Mouse (Mus musculus) hindbrain, embryonic 11.5 days (tissue): ENCODE measurements around the gene Gm15294. TPM values are rescaled to one million over a fixed set of nuclear protein-coding genes. Genes with fewer than 3 reads are reported as not detected.

ENCODE experiments used
- ATAC-seq: fragments of 200-750 bp; cut with Nextera tagmentation; 2 replicates; pipeline ENCODE4 v1.8.0; 2017; ENCODE audit warnings: mild to moderate bottlenecking, moderate TSS enrichment, moderate library complexity; ENCODE audit not compliant: low FRiP score
- DNase-seq: peaks from one replicate; pipeline ENCODE4 v3.0.0-alpha.2; 2015; ENCODE audit warnings: low spot score
- H3K27ac ChIP-seq: fragments of 300-500 bp; sonication (generic); 2 replicates; pipeline ENCODE4 v1.5.1; 2014; ENCODE audit warnings: mild to moderate bottlenecking, low read depth, low read length
- H3K27me3 ChIP-seq: fragments of 300-500 bp; sonication (generic); 2 replicates; pipeline ENCODE4 v1.6.1; 2014; ENCODE audit warnings: mild to moderate bottlenecking, low read length, moderate library complexity, mixed read lengths; ENCODE audit not compliant: control insufficient read depth, insufficient read depth
- H3K36me3 ChIP-seq: fragments of 300-500 bp; sonication (generic); 2 replicates; pipeline ENCODE4 v1.6.1; 2014; ENCODE audit warnings: mild to moderate bottlenecking, low read length, moderate library complexity, mixed read lengths; ENCODE audit not compliant: control insufficient read depth, insufficient read depth
- H3K4me1 ChIP-seq: fragments of 300-500 bp; sonication (generic); replicated peaks from 2 replicates; pipeline ENCODE4 v1.6.1; 2014; ENCODE audit warnings: low read length, mixed read lengths; ENCODE audit not compliant: control insufficient read depth, insufficient read depth
- H3K4me2 ChIP-seq: fragments of 300-500 bp; sonication (generic); replicated peaks from 2 replicates; pipeline ENCODE4 v1.6.1; 2014; ENCODE audit warnings: mild to moderate bottlenecking, low read depth, low read length
- H3K4me3 ChIP-seq: fragments of 300-500 bp; sonication (generic); 2 replicates; pipeline ENCODE4 v1.5.1; 2014; ENCODE audit warnings: low read depth, low read length
- H3K9ac ChIP-seq: fragments of 300-500 bp; sonication (generic); 2 replicates; pipeline ENCODE4 v1.6.1; 2014; ENCODE audit warnings: low read depth, low read length
- H3K9me3 ChIP-seq: fragments of 300-500 bp; sonication (generic); 2 replicates; pipeline ENCODE4 v1.6.1; 2016; ENCODE audit warnings: low read length; ENCODE audit not compliant: control insufficient read depth
- WGBS: fragments of 180-500 bp; shearing (Covaris S2); extraction: QIAGEN DNeasy Blood & Tissue Kit; methylation state at CpG from one replicate; pipeline ENCODE4 v1.1.7; 2014; 5-methylcytosine and 5-hydroxymethylcytosine counted together
- polyA plus RNA-seq: library from polyadenylated mRNA; unstranded; fragments of >200 nt; fragmentation: Nextera tagmentation; extraction: Ambion mirVana; gene quantifications from 2 replicates; pipeline ENCODE4 v1.2.1, GENCODE M21; 2014

Gene Gm15294
- not detected in 2 replicates for polyA plus RNA-seq

- Histone ChIP-seq H3K36me3 (no peaks in the 10 kb centered on the region), H3K4me1 (no peaks in the 10 kb centered on the region), H3K27me3 (no peaks in the 10 kb centered on the region), H3K4me3 (no peak within 1 kb of the TSS), H3K9me3 (no peaks in the 10 kb centered on the region), H3K27ac (no peak within 1 kb of the TSS), H3K4me2 (no peak within 1 kb of the TSS), H3K9ac (no peak within 1 kb of the TSS)
- DNase-seq (no peak), ATAC-seq (no peak)
- 94% methylated on average over 4 of the region's 4 CpGs for WGBS
Measured at GRCm38 (mm10) chrX:141875135-141875534, at the start of gene Gm15294. Gene Gm15294 (minus strand): TSS chrX:141875235.

- Histone ChIP-seq H3K27me3 (no peaks in the 10 kb centered on the region), H3K9ac (no peak overlapping the region), H3K4me1 (no peaks in the 10 kb centered on the region), H3K4me3 (no peak overlapping the region), H3K36me3 (no peaks in the 10 kb centered on the region), H3K4me2 (no peak overlapping the region), H3K9me3 (no peaks in the 10 kb centered on the region), H3K27ac (no peak overlapping the region)
- 42% methylated on average over 4 of the region's 4 CpGs for WGBS
- DNase-seq (no peak), ATAC-seq (no peak)
Measured at GRCm38 (mm10) chrX:141884336-141885048, 9.5 kb upstream of the Gm15294 start.

GRCm38 (mm10) chrX:141874024-141874423 lies 1.0 kb downstream of the Gm15294 start:
- Histone ChIP-seq H3K9ac (no peak overlapping the region), H3K27me3 (no peaks in the 10 kb centered on the region), H3K4me3 (no peak overlapping the region), H3K27ac (no peak overlapping the region), H3K4me1 (no peaks in the 10 kb centered on the region), H3K9me3 (no peaks in the 10 kb centered on the region), H3K36me3 (no peaks in the 10 kb centered on the region), H3K4me2 (no peak overlapping the region)
- no peak for DNase-seq
- peak; percentile 71 for ATAC-seq
- 43% methylated on average over 11 of the region's 11 CpGs for WGBS

GRCm38 (mm10) chrX:141873597-141873996 lies 1.4 kb downstream of the Gm15294 start:
- Histone ChIP-seq H3K36me3 (no peaks in the 10 kb centered on the region), H3K4me2 (no peak overlapping the region), H3K27me3 (no peaks in the 10 kb centered on the region), H3K9ac (no peak overlapping the region), H3K9me3 (no peaks in the 10 kb centered on the region), H3K27ac (no peak overlapping the region), H3K4me3 (no peak overlapping the region), H3K4me1 (no peaks in the 10 kb centered on the region)
- 43% methylated on average over 1 of the region's 4 CpGs for WGBS
- DNase-seq, result no peak
- ATAC-seq, result peak; percentile 45; the same call in 1 of the 2 replicates

- peak; percentile 7 for DNase-seq
- 41% methylated on average over 6 of the region's 6 CpGs for WGBS
- no peaks in the 10 kb centered on the region for H3K27me3 ChIP-seq
Measured at GRCm38 (mm10) chrX:141855684-141856396, 19.2 kb downstream of the Gm15294 start.

More at GRCm38 (mm10) chrX:141855684-141856396, 19.2 kb downstream of the Gm15294 start:
- Histone ChIP-seq H3K4me2 (no peak overlapping the region), H3K36me3 (no peaks in the 10 kb centered on the region), H3K27ac (no peak overlapping the region), H3K9ac (no peak overlapping the region), H3K4me1 (no peaks in the 10 kb centered on the region), H3K4me3 (no peak overlapping the region), H3K9me3 (no peaks in the 10 kb centered on the region)
- ATAC-seq, result peak; percentile 51; the same call in 1 of the 2 replicates

Other genes starting within 250 kb of the Gm15294 start
- gene Irs4, start 150.0 kb downstream of the Gm15294 start, polyA plus RNA-seq, result 0.67 and 0.74 TPM in 2 replicates